Mouse (Mus musculus) mature B cell (primary cell): ENCODE results near the gene Gm48551.

ENCODE experiments used
- in situ Hi-C: fragments of 300-500 bp; cut with MboI; formaldehyde crosslinking; loops from 2 replicates; pipeline ENCODE4 v1.14.3; 2019

Gm48551 gene

GRCm38 (mm10) chr10:81404720-81405119, 20.5 kb downstream of the Gm48551 start:
- in situ Hi-C loops, result loop anchor here (5.0 kb wide), 1 partner anchor 38 kb away; no protein-coding TSS in a partner anchor

DNA sequence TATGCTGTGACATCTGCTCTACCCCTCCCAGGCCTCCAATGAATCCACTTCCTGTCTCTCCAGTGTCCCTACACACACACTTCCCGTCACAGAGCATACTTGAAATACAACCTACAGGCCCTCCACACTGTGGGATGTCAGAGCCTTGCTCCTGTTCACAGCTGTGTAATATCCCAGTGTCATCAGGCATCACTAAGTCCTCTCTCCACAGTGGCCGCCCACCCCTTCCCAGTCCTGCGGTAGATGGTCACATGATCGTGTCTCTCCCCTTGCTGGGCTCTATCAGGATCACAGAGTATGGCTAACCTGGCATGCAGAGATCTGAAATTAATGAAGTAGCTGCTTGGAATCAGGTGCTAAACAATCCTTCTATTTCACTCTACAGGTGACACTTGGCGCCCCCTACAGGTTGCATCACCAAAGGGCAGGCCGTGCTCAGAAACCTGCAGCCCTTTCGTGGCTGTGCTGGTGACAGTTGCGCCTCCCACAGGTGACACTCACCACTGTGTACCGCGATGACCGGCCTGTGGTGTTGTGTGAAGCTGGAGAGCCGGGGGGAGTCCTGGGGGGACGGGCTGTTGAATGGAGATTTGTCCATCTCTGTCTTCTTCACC, 21.4 kb downstream of the Gm48551 start:
- in situ Hi-C loops, result loop anchor here (5.0 kb wide), 1 partner anchor 37 kb away; no protein-coding TSS in a partner anchor

GRCm38 (mm10) chr10:81406504-81407440, 22.5 kb downstream of the Gm48551 start:
- in situ Hi-C loops, result loop anchor here (5.0 kb wide), 1 partner anchor 36 kb away; no protein-coding TSS in a partner anchor

GRCm38 (mm10) chr10:81407539-81408423, 23.5 kb downstream of the Gm48551 start:
- in situ Hi-C loops, result loop anchor here (5.0 kb wide), 1 partner anchor 35 kb away; no protein-coding TSS in a partner anchor

DNA sequence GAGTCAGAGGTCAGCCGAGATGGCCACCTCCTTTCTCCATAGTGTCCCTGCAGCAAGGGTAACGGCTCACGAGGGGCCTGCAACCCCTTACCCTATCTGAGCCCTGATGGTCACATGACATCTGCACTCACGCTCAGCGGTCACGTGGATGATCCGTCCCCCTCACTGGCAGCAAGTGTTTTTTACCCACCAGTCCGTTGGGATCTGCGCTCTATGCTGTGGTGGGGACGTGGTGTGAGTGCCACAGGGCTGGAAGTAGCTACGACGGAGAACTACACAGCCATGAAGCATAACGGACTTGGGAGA, 24.1 kb downstream of the Gm48551 start:
- in situ Hi-C loops, result loop anchor here (5.0 kb wide), 1 partner anchor 34 kb away; no protein-coding TSS in a partner anchor

DNA sequence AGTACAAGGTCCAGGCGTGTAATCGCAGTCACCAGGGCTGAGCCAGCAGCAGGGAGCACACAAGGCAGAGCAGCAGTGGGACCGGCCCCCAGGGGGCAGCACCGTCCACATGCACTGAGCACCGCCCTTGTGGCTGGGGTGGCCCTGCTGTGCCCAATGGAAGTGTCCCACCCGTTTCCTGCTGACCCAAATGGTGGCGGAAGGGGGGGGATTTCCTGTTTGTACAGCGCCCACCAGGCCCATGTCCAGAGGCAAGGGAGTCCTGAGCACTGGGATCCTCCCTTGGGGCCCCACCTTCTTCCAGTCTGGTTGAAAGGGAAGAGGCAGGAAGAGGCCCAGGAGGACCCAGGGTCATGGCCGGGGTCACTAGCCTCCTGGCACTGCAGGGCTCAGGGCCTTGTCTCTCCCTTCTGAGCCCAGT, 24.6 kb downstream of the Gm48551 start:
- in situ Hi-C loops, result loop anchor here (5.0 kb wide), 1 partner anchor 33 kb away; no protein-coding TSS in a partner anchor

GRCm38 (mm10) chr10:81409330-81409729, 25.1 kb downstream of the Gm48551 start:
- in situ Hi-C loops, result loop anchor here (5.0 kb wide), 1 partner anchor 33 kb away; no protein-coding TSS in a partner anchor

GRCm38 (mm10) chr10:81410350-81410749, 26.1 kb downstream of the Gm48551 start:
- in situ Hi-C loops, result no loop called here

GRCm38 (mm10) chr10:81410981-81411380, 26.7 kb downstream of the Gm48551 start:
- in situ Hi-C loops, result no loop called here

- in situ Hi-C loops, result no loop called here
Measured at GRCm38 (mm10) chr10:81411471-81412400, 27.5 kb downstream of the Gm48551 start.

- in situ Hi-C loops, result no loop called here
Measured at GRCm38 (mm10) chr10:81412586-81413309, 28.5 kb downstream of the Gm48551 start.

DNA sequence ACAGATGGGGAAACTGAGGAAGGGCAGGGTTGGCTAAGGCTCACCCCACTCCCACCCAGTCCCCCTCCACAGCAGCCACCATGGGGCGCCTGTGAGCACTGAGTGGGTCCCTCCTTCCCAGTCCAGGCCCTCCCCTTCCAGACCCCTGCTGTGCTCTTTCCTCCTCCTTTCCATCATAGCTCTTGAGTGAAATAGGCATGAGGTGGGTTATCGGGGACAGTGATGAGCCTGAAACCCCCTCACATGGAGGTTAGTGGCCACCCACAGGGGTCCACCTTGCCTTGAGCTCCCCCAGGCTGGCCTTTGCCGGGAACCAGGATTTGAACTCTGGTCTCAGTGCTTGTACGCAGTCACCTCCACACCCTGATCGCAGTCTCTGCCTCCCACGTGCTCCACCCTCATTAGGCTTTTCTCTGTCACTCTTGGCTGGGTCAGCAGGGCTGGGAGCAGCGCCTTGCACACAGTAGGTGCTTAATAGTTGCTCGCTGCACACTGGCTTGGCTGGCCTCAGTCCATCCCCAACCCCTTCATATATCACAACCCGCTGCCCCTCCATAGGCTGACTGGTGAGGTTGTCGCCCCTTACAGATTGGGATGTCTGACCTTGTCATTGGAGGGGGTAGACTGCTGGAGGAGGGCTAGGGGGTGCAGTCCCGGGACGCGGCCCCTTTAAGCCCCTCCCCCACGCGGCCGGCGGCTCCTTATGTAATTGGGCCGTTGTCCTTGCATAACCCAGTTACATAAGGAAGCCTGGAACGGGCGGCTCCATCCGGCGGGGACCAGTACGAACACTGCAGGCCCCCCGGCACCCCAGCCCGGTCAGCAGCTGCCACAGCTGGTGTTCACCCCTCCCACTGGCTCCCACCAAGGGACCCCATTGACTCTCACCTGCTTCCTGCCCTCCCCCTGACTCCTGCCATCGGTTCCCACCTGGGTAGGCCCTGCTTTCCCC, 29.3 kb downstream of the Gm48551 start:
- in situ Hi-C loops, result no loop called here

- in situ Hi-C loops, result no loop called here
Measured at GRCm38 (mm10) chr10:81414682-81415081, 30.4 kb downstream of the Gm48551 start.

DNA sequence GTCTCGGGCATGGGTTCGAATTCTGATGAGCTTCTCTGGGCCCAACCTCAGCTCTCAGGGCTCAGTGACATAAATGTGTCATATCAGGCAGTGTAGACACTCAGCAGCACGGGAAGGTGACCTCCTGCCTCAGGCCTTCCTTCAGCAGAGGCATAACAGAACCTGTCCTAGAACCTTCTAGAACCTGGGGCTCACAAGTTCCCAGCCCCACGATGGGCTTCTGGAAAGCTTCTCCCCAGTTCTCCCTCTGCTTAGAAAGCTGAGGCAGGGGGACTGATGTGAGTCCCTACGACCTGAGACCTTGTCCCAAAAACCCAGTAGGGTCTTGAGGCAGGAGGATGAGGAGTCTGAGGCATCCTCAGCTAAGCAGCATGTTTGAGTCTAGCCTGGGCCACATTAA, 30.9 kb downstream of the Gm48551 start:
- in situ Hi-C loops, result no loop called here

DNA sequence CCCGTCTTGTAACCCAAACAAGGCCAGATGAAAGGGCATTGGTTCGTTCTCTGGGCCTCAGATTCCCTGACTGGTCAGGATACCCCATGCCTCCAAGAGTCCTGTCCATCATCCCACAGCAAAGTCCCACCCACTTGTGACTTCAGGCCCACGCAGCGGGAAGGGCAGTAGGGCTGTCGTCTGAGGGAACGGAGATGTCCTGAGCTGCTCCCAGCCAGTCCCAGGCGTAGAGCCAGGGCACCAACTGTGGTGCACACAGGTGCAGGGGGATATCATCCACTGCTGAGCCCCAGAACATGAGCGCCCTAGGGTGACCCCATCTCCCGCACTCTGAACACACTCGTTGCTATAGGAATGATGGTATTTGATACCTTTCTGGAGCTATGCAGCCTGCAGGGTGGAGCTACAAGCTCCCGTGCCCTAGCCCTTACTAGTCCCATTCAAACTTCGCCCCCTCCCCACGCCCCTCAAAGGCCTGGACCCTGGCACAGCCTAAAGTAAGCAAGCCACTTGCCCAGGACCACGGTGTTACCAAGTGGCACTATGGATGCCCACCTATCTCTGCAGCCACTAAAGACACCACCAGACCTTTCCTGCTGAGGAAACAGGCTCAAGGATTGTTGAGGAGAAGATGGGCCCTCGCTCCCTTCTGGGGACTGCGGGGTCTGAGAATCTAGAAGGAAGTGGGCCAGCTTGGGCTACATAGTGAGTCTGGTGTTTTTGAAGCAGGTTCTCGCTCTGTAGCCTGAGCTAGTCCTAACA, 31.5 kb downstream of the Gm48551 start:
- in situ Hi-C loops, result no loop called here

DNA sequence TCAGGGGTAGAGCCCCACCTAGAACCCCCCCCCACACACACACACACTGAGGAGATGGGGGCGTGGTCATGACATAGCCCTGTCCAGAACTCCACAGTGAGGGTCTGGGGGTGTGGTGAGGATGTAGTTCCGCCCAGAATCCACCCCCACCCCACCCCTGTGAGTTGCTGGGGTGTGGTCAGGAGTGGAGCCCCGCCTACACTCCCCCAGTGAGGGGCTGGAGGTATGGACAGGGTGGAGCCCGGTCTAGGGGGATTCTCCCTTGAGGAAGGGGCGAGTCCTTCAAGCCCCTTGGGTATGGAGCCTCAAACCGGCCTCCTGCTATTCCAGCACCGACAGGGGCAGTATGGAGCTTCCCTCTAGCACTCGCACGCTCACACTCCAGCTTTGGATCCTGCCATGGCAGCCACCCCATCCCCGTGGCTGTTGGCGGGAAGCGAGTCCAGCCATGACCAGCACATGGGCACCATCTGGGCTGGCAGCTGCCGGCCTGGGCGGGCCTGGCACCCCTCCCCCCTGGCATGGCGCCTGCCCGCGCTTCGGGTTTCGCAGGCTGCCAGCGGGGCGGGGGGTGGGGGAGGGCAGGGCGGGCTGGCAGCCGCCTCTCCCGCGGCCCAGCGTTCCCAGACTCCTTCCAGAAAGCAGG, 32.4 kb downstream of the Gm48551 start:
- in situ Hi-C loops, result no loop called here
